Mouse (Mus musculus) fat pad, adult 2 months (tissue): ENCODE data around the gene Nedd4.
"Not testable (repeated sequence)": the region's sequence is repeated elsewhere in the genome, so short reads cannot be mapped to it uniquely, and the experiment has no call there.

Experiments used
- DNase-seq: peaks from one replicate; pipeline ENCODE4 v3.0.0-alpha.2; 2011; ENCODE audit warnings: low read depth, low spot score; ENCODE audit errors: extremely low read depth

The Nedd4 gene

DNA sequence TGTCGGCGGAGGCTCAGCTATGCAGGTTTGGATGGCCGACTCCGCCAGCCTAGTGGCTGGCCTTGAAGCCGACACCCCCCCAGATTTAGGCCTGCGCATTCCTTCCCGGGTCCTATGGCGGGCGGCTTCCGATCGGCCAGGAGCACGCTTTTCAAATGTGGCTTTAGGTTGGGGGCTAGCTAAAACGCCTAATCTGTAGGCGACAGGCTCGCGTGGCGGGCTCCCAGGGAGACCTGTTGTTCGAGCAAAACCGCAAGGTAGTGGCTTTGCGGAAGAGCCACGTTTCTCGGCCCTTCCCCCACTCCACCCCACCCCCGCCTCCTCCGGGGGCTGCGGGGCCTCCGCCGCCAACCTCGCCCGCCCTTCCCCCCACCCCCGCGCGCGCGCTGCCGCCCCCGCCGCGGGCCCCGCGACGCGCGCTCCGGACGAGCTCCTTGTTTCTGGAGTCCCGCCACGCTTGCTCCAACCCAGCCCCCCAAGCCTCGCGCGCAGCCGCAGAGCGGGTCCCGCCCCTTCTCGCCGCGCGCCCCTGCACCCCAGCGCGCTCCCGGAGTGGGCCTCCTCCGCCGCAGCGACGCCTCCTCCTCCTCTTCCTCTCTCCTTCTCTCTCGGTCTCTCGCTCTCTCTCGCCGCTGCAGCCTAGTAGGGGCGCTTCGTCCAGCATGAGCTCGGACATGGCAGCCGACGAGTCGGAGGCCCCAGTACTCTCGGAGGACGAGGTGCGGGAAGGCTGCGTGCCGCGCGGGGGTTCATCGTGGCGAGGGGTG lies at the start of gene Nedd4:
Nedd4 (plus strand) TSS at position 452 of the 767 bp plus-strand sequence.
- DNase-seq: no peak

DNA sequence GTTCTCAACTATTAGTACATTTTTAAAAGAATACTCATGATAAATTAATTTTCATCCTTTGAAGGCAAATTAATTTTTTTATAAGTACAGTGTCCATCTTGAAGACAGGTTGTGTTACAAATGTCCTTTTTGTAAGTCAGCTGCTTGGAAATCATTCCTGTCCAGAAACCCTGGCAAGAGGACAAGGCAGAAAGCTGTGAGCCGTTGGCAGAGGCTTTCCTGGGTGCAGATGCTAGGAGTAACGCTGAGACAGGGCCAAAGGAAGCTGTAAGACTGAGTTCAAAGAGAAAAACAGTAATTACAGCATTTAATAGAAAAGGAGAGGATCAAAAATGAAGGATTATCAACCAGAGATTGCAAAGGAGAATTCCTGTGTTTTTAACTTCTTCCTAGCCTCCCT lies 48.3 kb upstream of the Nedd4 start:
- DNase-seq: no peak

DNA sequence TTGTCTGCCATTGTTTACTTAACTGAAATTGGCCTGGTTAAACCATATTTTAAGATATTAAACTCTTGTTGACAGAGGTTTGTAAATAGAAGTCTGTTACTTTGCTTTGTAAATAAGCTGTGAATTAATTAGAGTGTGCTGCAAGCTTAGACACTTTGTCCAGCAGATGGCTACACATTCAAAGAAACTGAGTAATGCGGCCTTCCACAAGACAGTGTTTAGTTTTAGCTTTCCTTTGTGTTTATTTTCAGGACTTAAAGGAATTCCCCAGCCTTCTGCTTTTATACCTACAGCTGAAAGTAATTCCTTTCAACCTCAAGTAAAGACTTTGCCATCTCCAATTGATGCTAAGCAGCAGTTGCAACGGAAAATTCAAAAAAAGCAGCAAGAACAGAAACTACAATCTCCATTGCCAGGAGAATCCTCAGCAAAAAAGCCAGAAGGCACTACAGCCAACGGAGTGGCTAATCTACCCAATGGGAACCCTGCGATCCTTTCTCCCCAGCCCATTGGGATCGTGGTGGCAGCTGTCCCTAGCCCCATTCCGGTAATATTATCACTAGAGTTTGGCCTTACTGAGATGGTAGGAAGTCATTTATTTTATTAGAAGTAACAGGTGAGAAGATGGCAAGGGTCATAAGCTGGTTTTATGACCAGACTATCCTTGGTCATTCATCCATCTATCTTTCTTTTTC lies 47.2 kb upstream of the Nedd4 start:
- DNase-seq: no peak

DNA sequence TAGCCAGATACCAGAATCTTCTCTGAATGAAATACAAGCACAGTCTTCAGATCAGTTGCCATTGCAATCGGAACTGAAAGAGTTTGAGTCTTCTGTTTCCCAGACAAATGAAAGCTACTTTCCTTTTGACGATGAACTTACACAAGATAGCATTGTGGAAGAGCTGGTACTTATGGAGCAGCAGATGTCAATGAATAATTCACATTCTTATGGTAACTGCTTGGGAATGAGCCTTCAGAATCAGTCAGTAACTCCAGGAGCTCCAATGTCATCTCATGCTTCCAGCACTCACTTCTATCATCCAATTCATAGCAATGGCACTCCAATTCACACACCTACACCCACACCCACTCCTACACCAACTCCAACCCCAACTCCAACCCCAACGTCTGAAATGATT lies 44.1 kb upstream of the Nedd4 start:
- DNase-seq: no peak

DNA sequence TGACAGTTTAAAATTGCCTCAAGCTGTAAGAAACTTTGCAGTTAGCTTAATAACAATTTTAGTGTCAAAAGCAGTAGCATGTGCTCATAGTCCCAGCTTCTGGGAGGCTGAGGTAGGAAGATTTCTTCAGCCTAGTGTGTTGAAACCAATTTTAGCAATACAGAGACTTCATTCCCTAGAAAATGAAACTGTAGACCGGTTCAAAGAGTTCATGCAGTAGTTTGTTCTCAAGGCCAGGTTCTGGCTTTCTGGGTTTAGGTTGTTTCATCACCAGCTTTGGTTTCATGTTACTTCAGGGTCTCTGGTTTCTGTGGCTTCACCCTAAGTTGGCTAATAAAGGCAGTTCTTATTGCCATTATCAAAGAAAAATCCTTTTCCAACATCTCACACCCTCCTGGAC lies 38.5 kb upstream of the Nedd4 start:
- no peak for DNase-seq

DNA sequence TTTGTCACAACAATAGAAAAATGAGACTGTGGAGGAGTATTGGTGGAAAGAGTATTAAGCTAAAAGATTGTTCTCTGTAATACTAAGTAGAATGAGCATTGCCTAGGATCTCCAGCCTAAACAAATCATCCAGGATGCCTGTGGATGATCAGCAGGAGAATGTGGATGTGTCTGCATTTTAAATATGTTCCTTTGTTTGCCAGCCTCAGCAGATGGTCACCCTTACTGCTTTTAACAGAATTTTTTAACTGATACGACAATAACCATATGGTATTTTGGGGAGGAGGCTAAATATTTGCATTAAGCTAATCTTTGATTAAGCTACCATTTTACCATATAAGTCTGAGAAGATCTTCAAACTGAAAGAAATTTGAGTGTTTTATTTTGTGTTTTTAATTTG lies 34.5 kb upstream of the Nedd4 start:
- no peak for DNase-seq

DNA sequence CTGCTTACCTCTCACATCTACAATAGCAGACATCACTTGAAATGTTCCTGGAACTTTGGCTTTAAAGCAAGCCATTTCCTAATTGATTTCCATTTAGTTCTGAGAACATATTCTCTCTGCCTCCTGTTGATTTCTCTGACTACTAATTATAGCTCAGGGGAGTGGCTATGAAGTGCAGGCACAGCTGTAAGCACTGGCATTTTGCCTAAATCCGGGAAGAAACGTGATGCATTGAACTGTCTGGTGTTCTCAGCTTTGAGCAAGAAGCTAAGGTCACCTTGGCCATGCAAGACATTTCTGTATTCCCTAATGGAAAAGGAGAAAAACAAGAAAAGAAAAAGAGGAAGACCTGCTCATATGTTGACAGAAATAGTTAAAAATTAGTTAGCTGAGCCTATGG lies 33.6 kb upstream of the Nedd4 start:
- DNase-seq: no peak

DNA sequence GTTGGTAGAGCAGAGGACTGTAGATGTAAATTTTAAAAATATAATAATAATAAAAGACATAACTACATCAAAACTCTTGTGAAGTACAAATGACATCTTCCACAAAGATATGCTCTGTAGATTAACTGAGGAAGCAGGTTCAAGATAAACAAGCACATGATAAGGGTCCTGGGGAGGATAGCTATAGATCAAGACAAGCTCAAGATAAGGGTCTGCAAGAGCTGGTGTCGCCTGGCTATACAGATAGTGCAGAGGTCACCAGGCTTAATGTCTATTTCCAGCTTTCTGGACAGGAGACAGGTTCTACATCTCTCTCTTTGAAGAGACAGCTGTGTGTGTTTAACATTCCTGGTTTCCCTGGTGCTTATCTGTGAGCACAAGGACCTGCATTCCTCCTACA lies 29.9 kb upstream of the Nedd4 start:
- DNase-seq: no peak

DNA sequence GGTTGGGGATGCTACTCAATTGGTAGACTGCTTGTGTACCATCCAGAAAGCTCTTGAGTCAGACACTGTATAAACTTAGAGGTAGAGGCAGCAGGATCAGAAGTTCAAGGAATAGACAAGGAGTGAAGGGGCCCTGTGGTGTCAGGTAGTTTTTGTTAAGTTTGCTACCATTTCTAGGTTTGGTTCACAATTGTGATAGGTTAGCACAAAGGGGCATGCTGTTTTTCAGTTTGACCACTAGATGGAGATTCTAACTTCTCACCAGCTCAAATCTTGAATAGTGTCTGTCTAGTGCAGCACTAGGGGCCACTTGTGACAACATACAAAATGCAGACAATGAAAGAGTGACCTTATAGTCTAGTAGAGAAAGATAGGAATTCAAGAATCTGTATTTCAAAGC lies 27.0 kb upstream of the Nedd4 start:
- DNase-seq: no peak

DNA sequence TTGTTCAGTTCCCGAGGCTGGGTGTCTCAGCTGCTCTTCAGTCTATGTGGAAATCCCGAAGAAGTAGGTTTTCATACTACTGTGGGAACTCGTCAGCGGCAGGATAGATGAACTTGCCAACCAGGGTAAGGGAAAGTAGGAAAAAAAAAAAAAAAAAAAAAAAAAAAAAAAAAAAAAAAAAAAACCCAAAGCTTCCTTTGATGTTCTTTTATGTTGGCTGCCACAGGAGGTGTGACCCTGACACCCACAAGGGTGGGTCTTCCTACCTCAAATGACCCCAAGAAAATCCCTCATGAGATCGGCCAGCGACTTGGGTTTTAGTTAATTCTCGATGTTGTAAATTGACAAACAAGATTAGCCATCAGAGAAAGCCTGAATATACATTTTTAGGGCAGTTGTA lies 25.6 kb upstream of the Nedd4 start:
- DNase-seq: no peak

DNA sequence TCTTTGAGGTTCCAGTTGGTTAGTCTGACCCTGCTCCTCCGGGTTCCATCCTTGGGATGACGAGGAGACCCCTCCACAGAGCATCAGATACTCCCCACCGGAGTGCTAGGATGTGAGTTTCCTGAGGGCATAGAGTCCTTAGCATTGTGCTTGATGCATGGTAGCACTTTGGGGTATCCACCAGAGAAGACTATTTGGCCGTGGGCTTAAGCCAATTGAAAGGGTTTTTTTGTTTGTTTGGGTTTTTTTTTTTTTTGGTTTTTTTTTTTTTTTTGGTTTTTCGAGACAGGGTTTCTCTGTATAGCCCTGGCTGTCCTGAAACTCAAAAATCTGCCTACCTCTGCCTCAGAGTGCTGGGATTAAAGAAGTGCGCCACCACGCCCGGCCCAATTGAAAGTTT lies 24.9 kb upstream of the Nedd4 start:
- no peak for DNase-seq

DNA sequence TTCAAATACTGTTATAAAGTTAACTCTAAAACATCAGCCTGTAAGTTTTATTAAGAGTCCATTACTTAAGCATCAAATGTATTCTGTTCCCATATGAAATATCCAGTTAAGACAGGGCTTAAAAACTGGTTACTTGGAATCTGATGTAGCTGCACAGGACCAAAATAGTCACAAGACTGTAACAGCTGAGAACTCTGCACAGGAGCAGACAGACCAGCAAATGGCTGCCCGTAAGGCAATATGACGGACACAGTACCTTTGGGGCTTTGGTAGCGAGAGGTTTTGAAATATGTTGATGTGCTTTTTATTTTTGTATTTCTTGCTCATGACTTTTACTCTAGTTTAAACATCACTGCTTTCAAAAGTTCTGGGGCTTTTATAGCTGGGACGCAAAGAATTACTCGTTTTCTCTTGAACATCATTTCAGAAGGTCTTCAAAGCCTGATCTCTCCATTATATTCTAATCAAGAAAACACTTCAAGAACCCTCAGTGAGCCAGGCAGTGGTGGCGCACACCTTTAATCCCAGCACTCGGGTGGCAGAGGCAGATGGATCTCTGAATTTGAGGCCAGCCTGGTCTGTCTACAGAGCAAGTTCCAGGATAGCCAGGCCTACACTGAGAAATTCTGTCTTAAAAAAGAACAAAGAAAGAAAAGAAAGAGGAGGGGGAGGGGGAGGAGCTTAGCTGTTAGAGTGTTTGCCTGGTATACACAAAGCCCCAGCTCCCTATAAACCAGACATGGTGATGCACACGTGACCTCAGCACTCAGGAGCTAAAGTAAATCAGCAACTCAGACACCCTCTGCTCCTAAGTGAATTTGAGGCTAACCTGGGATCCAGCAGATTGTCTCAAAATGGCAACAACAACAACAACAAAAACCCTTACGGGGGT lies 22.9 kb upstream of the Nedd4 start:
- no peak for DNase-seq

DNA sequence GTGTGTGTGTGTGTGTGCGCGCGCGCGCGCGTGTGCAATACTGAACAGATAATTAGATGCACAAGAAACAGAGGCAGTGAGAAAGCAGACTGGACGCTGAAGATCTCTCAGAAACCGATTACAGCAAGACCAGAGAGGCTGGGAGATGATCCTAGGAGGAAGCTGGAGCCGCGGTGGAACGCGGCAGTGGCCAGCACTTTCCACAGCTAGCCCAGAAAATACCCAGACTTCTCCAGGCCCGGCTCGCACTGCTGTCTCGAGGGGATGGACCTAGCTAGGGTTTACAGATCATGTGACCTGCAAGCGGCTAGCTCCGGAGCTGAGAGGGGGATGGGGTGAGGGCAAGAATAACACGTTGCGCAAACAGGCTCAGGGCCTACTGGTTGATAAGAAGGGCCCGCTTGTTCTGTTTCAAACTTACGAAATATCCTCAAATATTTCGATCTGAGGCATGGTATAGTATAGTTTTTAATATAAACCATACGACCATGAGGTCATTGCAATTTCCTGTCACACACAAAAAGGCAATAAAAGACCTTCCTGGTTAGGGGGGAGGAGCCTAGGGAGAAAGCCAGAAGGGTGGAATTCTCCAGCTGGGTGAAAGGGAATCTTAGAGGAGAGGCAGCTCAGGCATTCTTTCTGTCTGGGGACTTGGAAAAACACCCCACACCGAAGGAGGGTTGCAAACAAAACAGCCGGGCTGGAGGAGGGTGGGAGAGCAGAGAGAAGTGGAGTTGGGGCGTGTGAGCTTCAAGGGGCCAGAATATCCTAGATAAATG lies 22.1 kb upstream of the Nedd4 start:
- DNase-seq: no peak

DNA sequence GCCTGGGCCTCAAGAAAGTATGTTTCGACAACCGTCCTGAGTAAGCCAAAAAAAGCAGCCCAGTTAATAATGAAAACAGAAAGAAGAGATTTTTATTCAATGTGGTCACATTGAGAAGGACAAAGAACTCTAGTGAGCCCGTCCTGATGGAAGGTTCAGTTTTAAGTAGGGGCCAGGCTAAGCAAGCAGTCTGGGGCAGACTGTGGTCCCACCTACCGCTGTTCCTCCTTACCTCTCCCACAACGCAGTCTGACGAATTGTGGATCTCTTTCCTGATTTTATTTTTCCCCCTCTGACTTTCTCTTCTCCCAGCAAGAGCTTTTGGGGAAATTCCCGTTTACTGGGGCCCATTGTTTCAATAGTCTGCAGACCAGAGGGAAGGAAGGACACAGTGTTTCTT lies 21.5 kb upstream of the Nedd4 start:
- no peak for DNase-seq

DNA sequence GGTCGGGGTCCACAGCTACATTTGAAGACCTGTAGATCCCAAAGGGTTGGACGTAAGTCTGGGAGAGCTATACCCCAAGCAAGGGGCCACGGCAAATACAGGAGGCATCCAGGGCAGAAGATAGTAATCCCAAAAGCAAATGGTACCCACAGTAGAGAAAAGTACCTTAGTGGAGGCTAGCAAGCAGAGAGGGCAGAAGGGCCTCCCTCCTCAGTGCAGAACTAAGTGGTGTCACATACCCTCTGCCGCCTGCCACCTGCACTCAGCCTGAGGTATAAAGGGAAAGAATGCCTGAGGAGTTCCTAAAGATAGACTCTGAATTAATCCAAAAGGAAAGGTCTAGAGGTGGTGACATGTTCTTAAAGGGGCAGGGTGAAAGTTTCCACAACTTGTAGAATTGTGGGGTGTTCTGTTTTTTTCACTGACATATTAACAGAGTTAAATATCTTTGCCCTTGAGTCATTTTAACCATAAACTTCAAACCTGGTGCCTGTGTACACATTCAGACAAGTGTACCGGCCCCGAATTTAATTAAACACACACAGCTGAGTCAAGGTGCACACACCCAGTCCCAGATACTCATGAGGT lies 21.0 kb upstream of the Nedd4 start:
- DNase-seq: no peak

DNA sequence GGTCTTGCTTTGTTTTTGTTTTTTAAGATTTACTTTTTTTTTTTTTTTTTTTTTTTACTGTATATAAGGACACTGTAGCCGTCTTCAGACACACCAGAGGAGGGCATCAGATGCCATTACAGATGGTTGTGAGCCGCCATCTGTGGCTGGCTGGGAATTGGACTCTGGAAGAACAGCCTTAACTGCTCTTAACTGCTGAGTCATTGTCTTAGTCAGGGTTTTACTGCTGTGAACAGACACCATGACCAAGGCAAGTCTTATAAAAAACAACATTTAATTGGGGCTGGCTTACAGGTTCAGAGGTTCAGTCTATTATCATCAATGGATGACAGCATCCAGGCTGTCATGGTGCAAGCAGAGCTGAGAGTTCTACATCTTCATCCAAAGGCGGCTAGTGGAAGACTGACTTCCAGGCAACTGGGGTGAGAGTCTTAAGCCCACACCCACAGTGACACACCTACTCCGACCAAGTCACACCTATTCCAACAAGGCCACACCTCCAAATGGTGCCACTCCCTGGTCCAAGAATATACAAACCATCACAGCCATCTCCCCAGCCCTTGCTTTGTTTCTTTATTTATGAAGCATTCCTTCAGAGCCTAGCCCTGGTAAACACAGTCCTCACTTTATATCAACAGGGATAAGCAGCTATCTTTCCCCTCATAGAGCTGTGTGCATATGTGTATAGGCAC lies 19.2 kb upstream of the Nedd4 start:
- not testable (repeated sequence) for DNase-seq

DNA sequence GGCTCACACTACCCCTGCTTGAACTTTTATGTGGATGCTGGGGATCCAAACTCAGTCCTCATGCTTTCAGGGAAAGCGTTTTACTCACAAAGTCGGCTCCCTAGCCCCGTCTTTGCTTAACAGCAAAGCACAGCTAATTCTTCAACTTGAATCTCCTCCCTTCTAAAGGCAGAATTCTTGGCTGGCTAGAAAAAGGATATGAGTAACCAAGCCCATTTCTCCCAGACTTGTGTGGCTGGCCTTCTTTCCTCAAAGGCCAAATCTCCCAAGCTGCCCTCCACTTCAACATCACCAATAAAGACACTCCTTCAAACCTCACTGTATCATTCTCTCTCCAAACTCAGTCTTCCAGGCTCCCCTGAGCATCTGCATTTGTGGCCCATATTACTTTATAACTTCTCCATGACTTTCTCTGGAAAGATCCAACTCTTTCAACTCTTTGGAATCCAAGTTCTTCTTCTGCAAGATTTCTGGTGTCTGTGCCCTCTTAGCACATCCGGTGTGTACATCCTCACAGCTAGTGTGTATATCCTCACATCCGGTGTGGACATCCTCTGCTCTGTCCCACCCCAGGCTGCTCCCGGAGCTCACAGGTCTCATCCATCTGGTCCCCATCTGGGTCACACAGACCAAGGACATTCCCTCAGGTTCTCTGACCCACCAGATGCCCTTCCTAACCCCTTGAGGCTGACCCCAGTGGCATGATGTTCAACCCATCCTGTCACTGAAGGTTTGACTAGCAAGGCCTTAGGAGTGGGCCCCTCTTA lies 18.3 kb upstream of the Nedd4 start:
- no peak for DNase-seq

DNA sequence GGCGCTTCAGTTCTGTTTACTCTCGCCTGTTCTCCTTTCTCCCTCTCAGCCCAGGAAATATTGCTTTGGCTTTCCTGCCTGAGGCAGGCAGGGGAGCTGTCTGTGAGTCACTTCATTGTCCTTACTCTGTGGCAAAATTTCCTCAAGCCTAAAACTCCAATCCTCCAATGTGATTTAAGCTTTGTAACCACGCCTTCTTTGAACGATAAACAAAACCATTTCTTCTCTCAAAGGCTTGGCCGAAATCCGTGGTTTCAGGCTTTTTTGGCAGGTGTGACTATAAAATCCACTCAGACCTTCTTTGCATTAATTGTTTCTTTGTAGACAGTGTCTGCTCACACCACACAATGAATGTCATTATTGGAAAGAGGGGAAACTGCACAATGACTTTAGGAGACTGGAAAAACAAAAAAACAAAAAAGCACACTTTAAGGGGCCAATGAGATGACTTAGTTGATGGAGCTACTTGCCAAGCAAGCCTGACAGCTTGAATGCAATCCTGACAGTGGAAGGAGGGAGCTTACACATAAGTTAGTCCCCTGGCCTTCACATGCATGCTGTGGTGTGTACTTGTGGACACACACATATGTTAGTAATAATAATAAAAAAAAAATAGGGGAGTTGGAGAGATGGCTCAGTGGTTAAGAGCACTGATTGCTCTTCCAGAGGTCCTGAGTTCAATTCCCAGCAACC lies 17.6 kb upstream of the Nedd4 start:
- no peak for DNase-seq

DNA sequence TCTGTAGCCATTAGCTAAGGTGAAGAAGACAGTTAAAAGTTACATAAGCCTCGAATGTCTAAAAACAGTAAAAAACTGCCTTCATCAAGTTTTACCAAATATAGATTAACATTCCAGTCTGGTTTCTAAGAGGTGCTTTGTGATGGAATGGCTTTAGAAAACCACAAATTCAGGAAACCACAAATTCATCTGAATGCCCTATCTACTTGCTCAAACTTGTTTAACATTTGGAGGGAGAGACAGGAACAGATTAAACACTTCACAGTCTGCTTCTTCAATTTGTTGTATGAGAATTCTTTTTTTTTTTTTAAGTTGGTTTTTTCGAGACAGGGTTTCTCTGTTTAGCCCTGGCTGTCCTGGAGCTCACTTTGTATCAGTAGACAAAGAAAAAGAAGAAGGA lies 12.4 kb upstream of the Nedd4 start:
- DNase-seq: no peak
